Mouse (Mus musculus) kidney, embryonic 16.5 days (tissue): Measurements from ENCODE around the gene Crtc2. TPM values are rescaled to one million over a fixed set of nuclear protein-coding genes. Genes with fewer than 3 reads are reported as not detected.
"Not testable (repeated sequence)": the region's sequence is repeated elsewhere in the genome, so short reads cannot be mapped to it uniquely, and the experiment has no call there.

Source experiments
- ATAC-seq: fragments of 200-750 bp; cut with Nextera tagmentation; 2 replicates; pipeline ENCODE4 v1.8.0; 2017; ENCODE audit warnings: moderate TSS enrichment; ENCODE audit not compliant: low FRiP score, low TSS enrichment
- H3K27ac ChIP-seq: fragments of 300-500 bp; sonication (generic); 2 replicates; pipeline ENCODE4 v1.5.1; 2014; ENCODE audit warnings: low read length
- H3K27me3 ChIP-seq: fragments of 300-500 bp; sonication (generic); 2 replicates; pipeline ENCODE4 v1.6.1; 2014; ENCODE audit warnings: low read length, control low read depth, mixed read lengths; ENCODE audit not compliant: insufficient read depth
- H3K36me3 ChIP-seq: fragments of 300-500 bp; sonication (generic); 2 replicates; pipeline ENCODE4 v1.6.1; 2014; ENCODE audit warnings: low read length, control low read depth, mixed read lengths; ENCODE audit not compliant: insufficient read depth
- H3K4me1 ChIP-seq: fragments of 300-500 bp; sonication (generic); 2 replicates; pipeline ENCODE4 v1.6.1; 2014; ENCODE audit warnings: low read length, control low read depth, mixed read lengths; ENCODE audit not compliant: insufficient read depth
- H3K4me2 ChIP-seq: fragments of 300-500 bp; sonication (generic); replicated peaks from 2 replicates; pipeline ENCODE4 v1.6.1; 2014; ENCODE audit warnings: low read depth, low read length
- H3K4me3 ChIP-seq: fragments of 300-500 bp; sonication (generic); 2 replicates; pipeline ENCODE4 v1.5.1; 2014; ENCODE audit warnings: mild to moderate bottlenecking, low read length
- H3K9ac ChIP-seq: fragments of 300-500 bp; sonication (generic); replicated peaks from 2 replicates; pipeline ENCODE4 v1.6.1; 2014; ENCODE audit warnings: low read length
- H3K9me3 ChIP-seq: fragments of 300-500 bp; sonication (generic); 2 replicates; pipeline ENCODE4 v1.6.1; 2016; ENCODE audit warnings: low read length, control low read depth
- WGBS: fragments of 180-500 bp; shearing (Covaris S2); extraction: QIAGEN DNeasy Blood & Tissue Kit; methylation state at CpG from one replicate; pipeline ENCODE4 v1.1.7; 2014; 5-methylcytosine and 5-hydroxymethylcytosine counted together
- polyA plus RNA-seq: library from polyadenylated mRNA; unstranded; fragments of >200 nt; fragmentation: Nextera tagmentation; extraction: Ambion mirVana; gene quantifications from 2 replicates; pipeline ENCODE4 v1.2.1, GENCODE M21; 2015

Gene Crtc2
- polyA plus RNA-seq, 1 experiment from 2014 or later = 24.8 TPM

DNA sequence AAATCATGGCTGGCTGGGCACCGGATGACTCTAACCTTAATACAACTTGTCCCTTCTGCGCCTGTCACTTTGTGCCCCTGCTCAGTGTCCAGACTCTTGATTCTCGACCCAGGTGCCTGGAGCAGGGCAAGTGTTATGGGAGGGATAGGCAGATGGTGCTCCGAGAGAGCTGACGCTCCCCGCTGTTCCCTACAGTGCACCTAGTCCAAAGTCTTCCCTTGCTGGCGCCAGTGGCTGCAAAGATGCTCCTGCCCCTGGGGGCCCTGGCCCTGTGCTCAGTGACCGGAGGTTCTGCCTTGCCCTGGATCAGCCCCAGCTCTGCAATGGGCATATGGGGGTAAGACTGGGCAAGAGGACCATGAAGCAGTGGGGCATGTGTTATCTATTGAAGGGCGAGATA lies 23.8 kb downstream of the Crtc2 start:
- no peaks in the 10 kb centered on the region for H3K4me1 ChIP-seq
- H3K36me3 ChIP-seq = peaks cover 19% of the 10 kb centered on the region
- H3K4me3 ChIP-seq = no peak overlapping the region
- no peak overlapping the region for H3K27ac ChIP-seq
- H3K9me3 ChIP-seq = no peaks in the 10 kb centered on the region
- no peak overlapping the region for H3K4me2 ChIP-seq
- no peak for ATAC-seq
- H3K9ac ChIP-seq = no peak overlapping the region
- 92% methylated on average over 9 of the region's 9 CpGs for WGBS
- no peaks in the 10 kb centered on the region for H3K27me3 ChIP-seq

DNA sequence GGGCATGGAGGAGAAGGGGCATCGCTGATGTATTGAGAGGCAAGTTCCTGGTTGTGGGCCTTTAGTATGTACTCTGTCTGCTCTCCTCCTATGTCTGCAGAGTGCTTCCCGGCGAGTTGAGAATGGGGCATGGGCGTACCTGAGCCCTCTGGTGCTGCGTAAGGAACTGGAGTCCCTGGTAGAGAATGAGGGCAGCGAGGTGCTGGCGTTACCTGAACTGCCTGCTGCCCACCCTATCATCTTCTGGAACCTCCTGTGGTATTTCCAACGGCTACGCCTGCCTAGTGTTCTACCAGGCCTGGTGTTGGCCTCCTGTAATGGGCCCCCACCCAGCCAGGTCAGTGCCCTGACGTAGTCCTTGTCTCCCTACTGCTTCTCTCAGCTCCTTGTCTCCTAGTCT lies 24.2 kb downstream of the Crtc2 start:
- no peak overlapping the region for H3K9ac ChIP-seq
- 97% methylated on average over 10 of the region's 10 CpGs for WGBS
- no peaks in the 10 kb centered on the region for H3K9me3 ChIP-seq
- no peaks in the 10 kb centered on the region for H3K27me3 ChIP-seq
- ATAC-seq = no peak
- H3K4me3 ChIP-seq = no peak overlapping the region
- H3K4me1 ChIP-seq = no peaks in the 10 kb centered on the region
- H3K27ac ChIP-seq = no peak overlapping the region
- H3K36me3 ChIP-seq = peaks cover 17% of the 10 kb centered on the region
- H3K4me2 ChIP-seq = no peak overlapping the region

DNA sequence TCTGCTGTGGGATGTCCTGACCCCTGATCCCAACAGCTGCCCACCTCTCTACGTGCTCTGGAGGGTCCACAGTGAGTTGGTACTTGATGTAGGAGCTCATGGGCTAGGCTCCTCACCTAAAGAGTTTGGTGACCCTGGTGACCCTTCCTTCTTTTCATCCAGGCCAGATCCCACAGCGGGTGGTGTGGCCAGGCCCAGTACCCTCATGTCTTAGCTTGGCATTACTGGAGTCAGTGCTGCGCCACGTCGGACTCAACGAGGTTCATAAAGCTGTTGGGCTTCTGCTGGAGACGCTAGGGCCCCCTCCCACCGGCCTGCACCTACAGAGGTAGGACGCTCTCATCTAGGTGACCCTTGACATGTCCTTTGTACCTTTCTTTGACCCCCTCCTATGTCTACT lies 25.3 kb downstream of the Crtc2 start:
- Histone ChIP-seq H3K4me1 (no peaks in the 10 kb centered on the region), H3K4me3 (no peak overlapping the region), H3K9ac (no peak overlapping the region), H3K9me3 (no peaks in the 10 kb centered on the region), H3K27ac (no peak overlapping the region), H3K4me2 (no peak overlapping the region), H3K27me3 (no peaks in the 10 kb centered on the region), H3K36me3 (peaks cover 13% of the 10 kb centered on the region)
- WGBS = 95% methylated on average over 9 of the region's 9 CpGs
- ATAC-seq = no peak

DNA sequence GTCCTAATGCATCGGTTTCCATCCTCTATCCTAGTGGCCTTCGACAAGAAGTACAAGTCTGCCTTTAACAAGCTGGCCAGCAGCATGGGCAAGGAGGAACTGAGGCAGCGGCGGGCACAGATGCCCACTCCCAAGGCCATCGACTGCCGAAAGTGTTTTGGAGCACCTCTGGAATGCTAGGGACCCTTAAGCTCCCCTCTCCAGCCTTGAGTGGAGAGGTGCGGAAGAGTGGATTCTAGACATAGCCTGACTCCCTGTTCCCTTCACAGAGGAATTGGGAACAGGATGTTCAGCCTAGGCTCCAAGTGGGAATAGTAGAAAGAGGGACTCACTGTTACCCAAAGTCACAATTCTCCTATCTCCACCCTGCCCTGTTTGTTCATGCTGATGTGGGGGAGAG lies 25.8 kb downstream of the Crtc2 start:
- Histone ChIP-seq H3K4me3 (no peak overlapping the region), H3K27me3 (no peaks in the 10 kb centered on the region), H3K27ac (no peak overlapping the region), H3K36me3 (peaks cover 13% of the 10 kb centered on the region), H3K9me3 (no peaks in the 10 kb centered on the region), H3K4me2 (no peak overlapping the region), H3K4me1 (no peaks in the 10 kb centered on the region), H3K9ac (no peak overlapping the region)
- ATAC-seq = no peak
- 96% methylated on average over 7 of the region's 7 CpGs for WGBS

DNA sequence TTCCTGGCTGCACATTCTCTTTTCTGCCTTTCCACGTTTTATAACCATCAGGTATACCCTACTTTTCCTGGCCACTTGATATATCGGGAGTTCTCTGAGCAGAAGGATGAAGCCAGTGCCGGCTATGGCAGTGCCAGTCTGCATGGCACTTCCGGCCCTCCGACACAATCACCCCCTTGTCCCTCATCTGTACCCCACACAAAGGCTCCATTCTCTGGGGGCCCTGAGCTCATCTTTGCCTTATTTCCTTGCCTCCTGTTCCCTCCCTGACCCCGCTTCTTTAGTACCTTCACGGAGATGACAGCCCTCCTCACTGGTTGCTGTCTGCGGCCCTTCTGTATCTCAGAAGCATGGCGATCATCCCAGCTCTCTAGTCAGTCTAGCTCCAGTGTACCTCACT lies 26.7 kb downstream of the Crtc2 start:
- H3K4me2 ChIP-seq = no peak overlapping the region
- WGBS = 91% methylated on average over 9 of the region's 9 CpGs
- H3K27ac ChIP-seq = no peak overlapping the region
- H3K9me3 ChIP-seq = no peaks in the 10 kb centered on the region
- H3K4me3 ChIP-seq = no peak overlapping the region
- no peak overlapping the region for H3K9ac ChIP-seq
- ATAC-seq = no peak
- no peaks in the 10 kb centered on the region for H3K4me1 ChIP-seq
- peaks cover 13% of the 10 kb centered on the region for H3K36me3 ChIP-seq
- no peaks in the 10 kb centered on the region for H3K27me3 ChIP-seq

DNA sequence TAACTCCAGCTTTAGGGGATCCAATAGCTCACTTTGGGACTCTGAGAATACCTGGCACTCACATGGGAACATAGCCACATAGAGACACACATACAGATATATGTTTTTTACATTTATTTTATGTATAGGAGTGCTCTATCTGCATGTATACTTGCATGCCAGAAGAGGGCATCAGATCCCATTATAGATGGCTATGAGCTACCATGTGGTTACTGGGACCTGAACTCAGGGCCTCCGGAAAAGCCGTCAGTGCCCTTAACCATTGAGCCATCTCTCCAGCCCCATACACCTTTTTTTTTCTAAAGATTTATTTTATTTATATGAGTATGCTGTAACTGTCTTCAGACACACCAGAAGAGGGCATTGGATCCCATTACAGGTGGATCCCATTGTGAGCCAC lies 30.2 kb downstream of the Crtc2 start:
- Histone ChIP-seq H3K9ac (no peak overlapping the region), H3K27me3 (no peaks in the 10 kb centered on the region), H3K4me3 (no peak overlapping the region), H3K27ac (no peak overlapping the region), H3K36me3 (peaks cover 8% of the 10 kb centered on the region; the same call in 1 of the 2 replicates), H3K4me1 (no peaks in the 10 kb centered on the region), H3K9me3 (no peaks in the 10 kb centered on the region), H3K4me2 (no peak overlapping the region)
- no peak for ATAC-seq
- WGBS = 91% methylated on average over 2 of the region's 2 CpGs

DNA sequence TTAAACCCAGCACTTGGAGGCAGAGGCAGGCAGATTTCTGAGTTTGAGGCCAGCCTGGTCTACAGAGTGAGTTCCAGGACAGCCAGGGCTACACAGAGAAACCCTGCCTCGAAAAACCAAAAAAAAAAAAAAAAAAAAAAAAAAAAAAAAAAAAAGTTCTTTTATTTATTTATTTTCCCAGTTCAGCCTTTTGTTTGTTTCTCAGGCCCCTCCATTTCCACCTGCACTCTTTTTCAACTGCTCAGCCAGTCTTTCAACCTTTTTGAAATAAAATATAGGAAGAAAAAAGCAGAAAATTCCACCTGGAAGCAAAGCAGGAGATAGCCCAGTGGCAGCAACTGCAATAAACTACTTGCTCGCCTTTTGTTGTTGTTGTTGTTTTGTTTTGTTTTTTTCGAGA lies 35.4 kb downstream of the Crtc2 start:
- H3K36me3 ChIP-seq, H3K4me1 ChIP-seq, H3K27ac ChIP-seq, H3K27me3 ChIP-seq, ATAC-seq, H3K4me2 ChIP-seq, H3K9me3 ChIP-seq, H3K4me3 ChIP-seq, H3K9ac ChIP-seq: not testable (repeated sequence)
- 63% methylated on average over 2 of the region's 3 CpGs for WGBS

DNA sequence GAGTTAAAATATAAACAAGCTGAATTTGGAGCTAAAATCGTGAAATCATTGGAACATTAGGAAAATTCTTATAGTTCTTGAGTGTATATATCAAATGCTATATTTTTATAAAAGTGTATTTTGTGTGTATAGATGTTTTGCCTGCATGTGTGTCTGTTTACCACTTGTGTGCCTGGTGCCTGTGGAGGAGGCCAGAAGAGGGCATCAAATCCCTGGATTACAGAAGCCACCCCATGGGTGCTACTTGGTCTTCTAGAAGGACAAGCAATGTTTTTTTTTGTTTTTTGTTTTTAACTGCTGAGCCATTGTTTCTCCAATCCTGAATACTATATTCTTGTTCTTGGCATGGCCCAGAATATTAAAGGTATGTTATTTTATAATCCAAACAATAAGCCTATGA lies 36.6 kb downstream of the Crtc2 start:
- no peak overlapping the region for H3K27ac ChIP-seq
- no peak overlapping the region for H3K4me2 ChIP-seq
- no peak overlapping the region for H3K9ac ChIP-seq
- no peaks in the 10 kb centered on the region for H3K27me3 ChIP-seq
- no peaks in the 10 kb centered on the region for H3K9me3 ChIP-seq
- H3K36me3 ChIP-seq = no peaks in the 10 kb centered on the region
- H3K4me1 ChIP-seq = peaks cover 16% of the 10 kb centered on the region
- 84% methylated on average over 1 of the region's 1 CpGs for WGBS
- H3K4me3 ChIP-seq = no peak overlapping the region
- no peak for ATAC-seq

DNA sequence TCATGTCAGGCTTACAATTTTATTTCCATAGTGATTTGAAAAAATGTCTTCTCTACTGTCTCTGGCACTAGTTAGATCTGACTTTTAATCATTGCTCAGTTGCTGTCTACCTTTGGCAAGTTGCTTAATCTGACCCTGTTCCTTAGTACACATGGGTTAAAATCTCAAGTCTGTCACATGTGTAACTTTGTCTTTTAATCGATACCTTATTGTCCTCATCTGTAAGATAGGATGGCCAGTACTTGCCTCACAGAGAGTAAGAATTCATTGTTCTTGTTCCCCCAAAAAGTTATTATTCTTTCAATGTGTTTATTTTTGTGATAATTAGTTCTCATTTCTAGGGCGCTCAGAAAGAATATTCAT lies 38.0 kb downstream of the Crtc2 start:
- Histone ChIP-seq H3K4me2 (peak overlapping the region; percentile 78), H3K27me3 (no peaks in the 10 kb centered on the region), H3K36me3 (no peaks in the 10 kb centered on the region), H3K4me3 (peak overlapping the region; percentile 95), H3K4me1 (peaks cover 20% of the 10 kb centered on the region), H3K9me3 (no peaks in the 10 kb centered on the region), H3K9ac (peak overlapping the region; percentile 87), H3K27ac (peak overlapping the region; percentile 98)
- 36% methylated on average over 2 of the region's 2 CpGs for WGBS
- ATAC-seq = no peak

DNA sequence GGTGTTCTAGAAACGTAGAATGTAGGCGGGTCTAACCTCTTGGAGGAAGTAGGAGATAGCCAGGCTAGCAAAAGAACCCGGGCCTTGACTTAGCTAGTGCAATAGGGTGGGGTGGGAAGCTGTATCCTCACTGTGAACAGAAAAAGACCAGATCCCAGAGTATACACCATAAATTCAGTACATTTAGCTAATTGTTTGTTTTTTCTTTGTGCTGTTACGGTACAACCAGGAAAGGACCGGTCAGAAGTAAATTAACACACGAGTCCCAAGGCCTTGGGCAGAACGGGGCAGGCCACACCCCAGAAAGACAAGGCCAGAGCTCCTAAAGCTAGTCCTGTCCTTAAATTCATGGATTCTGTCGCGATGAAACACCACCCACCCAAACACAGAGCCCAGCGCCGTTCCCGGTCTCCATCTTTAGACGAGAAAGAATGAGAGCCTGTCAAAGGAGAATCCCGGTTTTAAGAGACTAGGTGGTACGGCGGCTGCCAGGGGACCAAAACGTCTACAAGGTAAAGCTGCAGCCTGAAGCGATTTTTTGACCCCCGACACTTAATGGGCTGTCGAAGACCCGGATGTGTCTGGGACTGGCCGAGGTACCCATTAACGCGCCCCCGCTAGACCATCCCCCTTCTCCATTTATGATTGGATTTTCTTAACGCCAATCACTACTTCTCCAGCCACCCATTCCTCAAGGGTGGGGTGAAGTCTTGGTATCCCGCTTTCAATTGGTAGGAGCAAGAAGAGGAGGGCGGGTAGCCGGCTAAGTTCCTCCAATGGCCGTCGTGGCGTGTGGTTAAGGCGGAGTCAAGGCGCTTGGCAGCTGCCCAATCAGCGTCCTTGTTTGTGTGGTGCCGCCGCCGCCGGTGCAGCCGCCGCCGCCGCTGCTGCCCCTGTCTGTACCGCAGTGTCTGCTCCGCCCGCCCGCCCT lies 38.6 kb downstream of the Crtc2 start, which contains the start of gene Gatad2b:
Gene Gatad2b, plus strand, starts transcription at position 834 of the 931 bp plus-strand sequence.
- WGBS = under 1% methylated on average over 44 of the region's 47 CpGs
- H3K4me3 ChIP-seq = peak within 1 kb of the TSS; percentile 95
- H3K27ac ChIP-seq = peak within 1 kb of the TSS; percentile 98
- ATAC-seq = peak; percentile 99
- peaks cover 21% of the 10 kb centered on the region for H3K4me1 ChIP-seq
- no peaks in the 10 kb centered on the region for H3K27me3 ChIP-seq
- H3K4me2 ChIP-seq = peak within 1 kb of the TSS; percentile 78
- no peaks in the 10 kb centered on the region for H3K9me3 ChIP-seq
- H3K9ac ChIP-seq = peak within 1 kb of the TSS; percentile 92
- no peaks in the 10 kb centered on the region for H3K36me3 ChIP-seq
